Mouse (Mus musculus) heart, embryonic 11.5 days (tissue): ENCODE results near the gene Racgap1. TPM values are rescaled to one million over a fixed set of nuclear protein-coding genes. Genes with fewer than 3 reads are reported as not detected.

Experiments used
- ATAC-seq: fragments of 200-750 bp; cut with Nextera tagmentation; replicated peaks from 2 replicates; pipeline ENCODE4 v1.8.0; 2017; ENCODE audit warnings: moderate library complexity; ENCODE audit not compliant: insufficient number of reproducible peaks, low FRiP score, low TSS enrichment
- H3K27ac ChIP-seq: fragments of 300-500 bp; sonication (generic); 2 replicates; pipeline ENCODE4 v1.5.1; 2014; ENCODE audit warnings: mild to moderate bottlenecking, low read depth, low read length
- H3K27me3 ChIP-seq: fragments of 300-500 bp; sonication (generic); 2 replicates; pipeline ENCODE4 v1.6.1; 2014; ENCODE audit warnings: mild to moderate bottlenecking, low read length, mixed read lengths; ENCODE audit not compliant: control insufficient read depth, insufficient read depth
- H3K36me3 ChIP-seq: fragments of 300-500 bp; sonication (generic); 2 replicates; pipeline ENCODE4 v1.6.1; 2014; ENCODE audit warnings: mild to moderate bottlenecking, low read length, moderate library complexity, mixed read lengths; ENCODE audit not compliant: control insufficient read depth, insufficient read depth
- H3K4me1 ChIP-seq: fragments of 300-500 bp; sonication (generic); 2 replicates; pipeline ENCODE4 v1.6.1; 2014; ENCODE audit warnings: low read length; ENCODE audit not compliant: control insufficient read depth, insufficient read depth
- H3K4me2 ChIP-seq: fragments of 300-500 bp; sonication (generic); 2 replicates; pipeline ENCODE4 v1.6.1; 2014; ENCODE audit warnings: mild to moderate bottlenecking, moderate library complexity
- H3K4me3 ChIP-seq: fragments of 300-500 bp; sonication (generic); 2 replicates; pipeline ENCODE4 v1.5.1; 2014; ENCODE audit warnings: low read depth, low read length
- H3K9ac ChIP-seq: fragments of 300-500 bp; sonication (generic); 2 replicates; pipeline ENCODE4 v1.6.1; 2014; ENCODE audit warnings: mild to moderate bottlenecking, low read depth, low read length, moderate library complexity
- H3K9me3 ChIP-seq: fragments of 300-500 bp; sonication (generic); replicated peaks from 2 replicates; pipeline ENCODE4 v1.6.1; 2016; ENCODE audit warnings: low read length; ENCODE audit not compliant: control insufficient read depth
- WGBS: fragments of 180-500 bp; shearing (Covaris S2); extraction: QIAGEN DNeasy Blood & Tissue Kit; methylation state at CpG from one replicate; pipeline ENCODE4 v1.1.7; 2014; ENCODE audit not compliant: insufficient replicate concordance; 5-methylcytosine and 5-hydroxymethylcytosine counted together
- polyA plus RNA-seq: library from polyadenylated mRNA; unstranded; fragments of >200 nt; fragmentation: Nextera tagmentation; extraction: Ambion mirVana; gene quantifications from 2 replicates; pipeline ENCODE4 v1.2.1, GENCODE M21; 2014

Racgap1 gene
- polyA plus RNA-seq, 1 experiment from 2014 or later: 91.8 TPM

GRCm38 (mm10) chr15:99596056-99596687, 55.3 kb downstream of the Racgap1 start:
- H3K9ac ChIP-seq: no peak overlapping the region
- WGBS: 0% methylated on average over 7 of the region's 7 CpGs
- H3K27me3 ChIP-seq: peaks cover 81% of the 10 kb centered on the region
- H3K4me2 ChIP-seq: no peak overlapping the region
- ATAC-seq: peak; percentile 39; the same call in 1 of the 2 replicates
- no peaks in the 10 kb centered on the region for H3K9me3 ChIP-seq
- no peak overlapping the region for H3K27ac ChIP-seq
- peaks cover 10% of the 10 kb centered on the region for H3K4me1 ChIP-seq
- no peaks in the 10 kb centered on the region for H3K36me3 ChIP-seq
- no peak overlapping the region for H3K4me3 ChIP-seq

- Histone ChIP-seq H3K9me3 (no peaks in the 10 kb centered on the region), H3K36me3 (no peaks in the 10 kb centered on the region), H3K4me3 (no peak overlapping the region), H3K27me3 (peaks cover 81% of the 10 kb centered on the region), H3K9ac (no peak overlapping the region), H3K4me1 (peaks cover 10% of the 10 kb centered on the region), H3K27ac (no peak overlapping the region), H3K4me2 (no peak overlapping the region)
- 72% methylated on average over 10 of the region's 10 CpGs for WGBS
- no peak for ATAC-seq
Observed at GRCm38 (mm10) chr15:99594951-99595350, 56.5 kb downstream of the Racgap1 start.

GRCm38 (mm10) chr15:99592877-99593276, 58.6 kb downstream of the Racgap1 start:
- no peak overlapping the region for H3K4me2 ChIP-seq
- WGBS: 74% methylated on average over 5 of the region's 5 CpGs
- no peak for ATAC-seq
- no peaks in the 10 kb centered on the region for H3K36me3 ChIP-seq
- H3K27me3 ChIP-seq: peaks cover 90% of the 10 kb centered on the region
- H3K9ac ChIP-seq: no peak overlapping the region
- H3K4me3 ChIP-seq: no peak overlapping the region
- H3K9me3 ChIP-seq: no peaks in the 10 kb centered on the region
- H3K27ac ChIP-seq: no peak overlapping the region
- peaks cover 3% of the 10 kb centered on the region; the same call in 1 of the 2 replicates for H3K4me1 ChIP-seq

GRCm38 (mm10) chr15:99592177-99592576, 59.3 kb downstream of the Racgap1 start:
- Histone ChIP-seq H3K27ac (no peak overlapping the region), H3K9me3 (no peaks in the 10 kb centered on the region), H3K4me3 (no peak overlapping the region), H3K4me2 (no peak overlapping the region), H3K36me3 (no peaks in the 10 kb centered on the region), H3K27me3 (peaks cover 90% of the 10 kb centered on the region), H3K9ac (no peak overlapping the region), H3K4me1 (peaks cover 3% of the 10 kb centered on the region; the same call in 1 of the 2 replicates)
- 70% methylated on average over 8 of the region's 8 CpGs for WGBS
- no peak for ATAC-seq

GRCm38 (mm10) chr15:99590429-99591084, 60.9 kb downstream of the Racgap1 start, which contains the start of gene Aqp5:
Gene Aqp5, plus strand, starts transcription at chr15:99590782.
- Histone ChIP-seq H3K9me3 (no peaks in the 10 kb centered on the region), H3K27me3 (peaks cover 100% of the 10 kb centered on the region), H3K4me2 (peak within 1 kb of the TSS; percentile 65), H3K9ac (no peak within 1 kb of the TSS), H3K27ac (no peak within 1 kb of the TSS), H3K36me3 (no peaks in the 10 kb centered on the region), H3K4me1 (peaks cover 3% of the 10 kb centered on the region; the same call in 1 of the 2 replicates), H3K4me3 (peak within 1 kb of the TSS; percentile 39)
- 0 out of 2 replicates have a peak, but pooled peaks have one; percentile 32 for ATAC-seq
- WGBS: 3% methylated on average over 56 of the region's 83 CpGs

GRCm38 (mm10) chr15:99589704-99590103, 61.8 kb downstream of the Racgap1 start:
- no peak overlapping the region for H3K27ac ChIP-seq
- no peak for ATAC-seq
- H3K36me3 ChIP-seq: no peaks in the 10 kb centered on the region
- H3K9ac ChIP-seq: no peak overlapping the region
- WGBS: 22% methylated on average over 7 of the region's 7 CpGs
- H3K4me1 ChIP-seq: peaks cover 7% of the 10 kb centered on the region
- H3K4me2 ChIP-seq: no peak overlapping the region
- H3K9me3 ChIP-seq: no peaks in the 10 kb centered on the region
- H3K27me3 ChIP-seq: peaks cover 100% of the 10 kb centered on the region
- peak overlapping the region; percentile 39; the same call in 1 of the 2 replicates for H3K4me3 ChIP-seq

GRCm38 (mm10) chr15:99589237-99589636, 62.2 kb downstream of the Racgap1 start:
- H3K27me3 ChIP-seq: peaks cover 100% of the 10 kb centered on the region
- WGBS: 8% methylated on average over 9 of the region's 9 CpGs
- no peak overlapping the region for H3K4me2 ChIP-seq
- H3K4me3 ChIP-seq: no peak overlapping the region
- H3K9ac ChIP-seq: no peak overlapping the region
- H3K9me3 ChIP-seq: no peaks in the 10 kb centered on the region
- H3K4me1 ChIP-seq: peaks cover 11% of the 10 kb centered on the region
- no peak overlapping the region for H3K27ac ChIP-seq
- no peak for ATAC-seq
- no peaks in the 10 kb centered on the region for H3K36me3 ChIP-seq

GRCm38 (mm10) chr15:99586525-99586924, 64.9 kb downstream of the Racgap1 start:
- Histone ChIP-seq H3K9me3 (no peaks in the 10 kb centered on the region), H3K4me2 (no peak overlapping the region), H3K27ac (no peak overlapping the region), H3K27me3 (peaks cover 96% of the 10 kb centered on the region), H3K9ac (no peak overlapping the region), H3K4me3 (no peak overlapping the region), H3K4me1 (peaks cover 21% of the 10 kb centered on the region), H3K36me3 (no peaks in the 10 kb centered on the region)
- WGBS: 85% methylated on average over 3 of the region's 3 CpGs
- ATAC-seq: no peak
